Mouse (Mus musculus) neural tube, embryonic 12.5 days (tissue): Measurements from ENCODE around the gene Igfbp6. TPM values are rescaled to one million over a fixed set of nuclear protein-coding genes. Genes with fewer than 3 reads are reported as not detected.

Experiments used
- ATAC-seq: fragments of 200-750 bp; cut with Nextera tagmentation; 2 replicates; pipeline ENCODE4 v1.8.0; 2017; ENCODE audit warnings: low read depth, mild to moderate bottlenecking, moderate TSS enrichment, moderate library complexity; ENCODE audit not compliant: low FRiP score
- H3K27ac ChIP-seq: fragments of 300-500 bp; sonication (generic); 2 replicates; pipeline ENCODE4 v1.5.1; 2016
- H3K27me3 ChIP-seq: fragments of 300-500 bp; sonication (generic); replicated peaks from 2 replicates; pipeline ENCODE4 v1.6.1; 2016; ENCODE audit warnings: mild to moderate bottlenecking
- H3K36me3 ChIP-seq: fragments of 300-500 bp; sonication (generic); 2 replicates; pipeline ENCODE4 v1.6.1; 2016; ENCODE audit warnings: mild to moderate bottlenecking
- H3K4me1 ChIP-seq: fragments of 300-500 bp; sonication (generic); 2 replicates; pipeline ENCODE4 v1.6.1; 2016
- H3K4me2 ChIP-seq: fragments of 300-500 bp; sonication (generic); replicated peaks from 2 replicates; pipeline ENCODE4 v1.6.1; 2016; ENCODE audit warnings: mild to moderate bottlenecking
- H3K4me3 ChIP-seq: fragments of 300-500 bp; sonication (generic); 2 replicates; pipeline ENCODE4 v1.5.1; 2016
- H3K9ac ChIP-seq: fragments of 300-500 bp; sonication (generic); 2 replicates; pipeline ENCODE4 v1.6.1; 2016; ENCODE audit warnings: mild to moderate bottlenecking
- H3K9me3 ChIP-seq: fragments of 300-500 bp; sonication (generic); 2 replicates; pipeline ENCODE4 v1.6.1; 2016; ENCODE audit warnings: mild to moderate bottlenecking
- WGBS: fragments of 180-500 bp; shearing (Covaris S2); methylation state at CpG from one replicate; pipeline ENCODE4 v1.1.7; 2016; 5-methylcytosine and 5-hydroxymethylcytosine counted together
- polyA plus RNA-seq: library from polyadenylated mRNA; unstranded; fragments of >200 nt; fragmentation: Nextera tagmentation; extraction: Ambion mirVana; gene quantifications from 2 replicates; pipeline ENCODE4 v1.2.1, GENCODE M21; 2016

Gene Igfbp6
- polyA plus RNA-seq, 1 experiment from 2014 or later = 0.63 TPM

GRCm38 (mm10) chr15:102112181-102112580 is 32.0 kb upstream of the Igfbp6 start:
- no peak overlapping the region for H3K4me3 ChIP-seq
- H3K36me3 ChIP-seq = peaks cover 21% of the 10 kb centered on the region
- H3K9ac ChIP-seq = no peak overlapping the region
- no peak overlapping the region for H3K27ac ChIP-seq
- ATAC-seq = no peak
- no peak overlapping the region for H3K4me2 ChIP-seq
- H3K4me1 ChIP-seq = peaks cover 7% of the 10 kb centered on the region
- peaks cover 7% of the 10 kb centered on the region for H3K27me3 ChIP-seq
- no peaks in the 10 kb centered on the region for H3K9me3 ChIP-seq
- WGBS = 88% methylated on average over 6 of the region's 6 CpGs

GRCm38 (mm10) chr15:102112827-102113226 is 31.3 kb upstream of the Igfbp6 start:
- Histone ChIP-seq H3K27ac (no peak overlapping the region), H3K36me3 (peaks cover 27% of the 10 kb centered on the region), H3K9me3 (no peaks in the 10 kb centered on the region), H3K4me2 (no peak overlapping the region), H3K9ac (no peak overlapping the region), H3K4me1 (0 out of 2 replicates have a peak, but pooled peaks cover under 1% of the 10 kb centered on the region), H3K4me3 (no peak overlapping the region), H3K27me3 (peaks cover 1% of the 10 kb centered on the region; the same call in 1 of the 2 replicates)
- 79% methylated on average over 8 of the region's 8 CpGs for WGBS
- ATAC-seq = no peak

- Histone ChIP-seq H3K4me1 (no peaks in the 10 kb centered on the region), H3K4me3 (no peak overlapping the region), H3K36me3 (peaks cover 36% of the 10 kb centered on the region), H3K27ac (no peak overlapping the region), H3K9me3 (no peaks in the 10 kb centered on the region), H3K4me2 (no peak overlapping the region), H3K27me3 (no peaks in the 10 kb centered on the region), H3K9ac (no peak overlapping the region)
- 82% methylated on average over 4 of the region's 4 CpGs for WGBS
- ATAC-seq = no peak
Observed at GRCm38 (mm10) chr15:102113674-102114073, 30.5 kb upstream of the Igfbp6 start.

GRCm38 (mm10) chr15:102114651-102115260 is 29.4 kb upstream of the Igfbp6 start:
- H3K36me3 ChIP-seq = peaks cover 45% of the 10 kb centered on the region
- no peak overlapping the region for H3K27ac ChIP-seq
- H3K27me3 ChIP-seq = no peaks in the 10 kb centered on the region
- H3K9ac ChIP-seq = no peak overlapping the region
- no peak overlapping the region for H3K4me3 ChIP-seq
- 87% methylated on average over 7 of the region's 7 CpGs for WGBS
- H3K4me1 ChIP-seq = no peaks in the 10 kb centered on the region
- no peaks in the 10 kb centered on the region for H3K9me3 ChIP-seq
- ATAC-seq = no peak
- H3K4me2 ChIP-seq = no peak overlapping the region

GRCm38 (mm10) chr15:102115731-102116231 is 28.4 kb upstream of the Igfbp6 start:
- Histone ChIP-seq H3K4me2 (no peak overlapping the region), H3K9ac (no peak overlapping the region), H3K27me3 (no peaks in the 10 kb centered on the region), H3K36me3 (peaks cover 50% of the 10 kb centered on the region), H3K4me3 (no peak overlapping the region), H3K4me1 (no peaks in the 10 kb centered on the region), H3K27ac (no peak overlapping the region), H3K9me3 (no peaks in the 10 kb centered on the region)
- 81% methylated on average over 9 of the region's 9 CpGs for WGBS
- ATAC-seq = no peak

- Histone ChIP-seq H3K9ac (no peak overlapping the region), H3K4me2 (no peak overlapping the region), H3K36me3 (peaks cover 59% of the 10 kb centered on the region), H3K9me3 (no peaks in the 10 kb centered on the region), H3K4me1 (no peaks in the 10 kb centered on the region), H3K27ac (no peak overlapping the region), H3K4me3 (no peak overlapping the region), H3K27me3 (no peaks in the 10 kb centered on the region)
- no peak for ATAC-seq
- WGBS = 82% methylated on average over 11 of the region's 11 CpGs
Observed at GRCm38 (mm10) chr15:102116753-102117415, 27.3 kb upstream of the Igfbp6 start.

GRCm38 (mm10) chr15:102117461-102118443 is 26.4 kb upstream of the Igfbp6 start:
- peaks cover 65% of the 10 kb centered on the region for H3K36me3 ChIP-seq
- H3K4me1 ChIP-seq = no peaks in the 10 kb centered on the region
- H3K27me3 ChIP-seq = no peaks in the 10 kb centered on the region
- no peak overlapping the region for H3K4me3 ChIP-seq
- WGBS = 76% methylated on average over 19 of the region's 19 CpGs
- no peak for ATAC-seq
- H3K4me2 ChIP-seq = no peak overlapping the region
- no peak overlapping the region for H3K27ac ChIP-seq
- H3K9ac ChIP-seq = no peak overlapping the region
- no peaks in the 10 kb centered on the region for H3K9me3 ChIP-seq

- no peaks in the 10 kb centered on the region for H3K9me3 ChIP-seq
- WGBS = 88% methylated on average over 4 of the region's 4 CpGs
- no peak overlapping the region for H3K4me3 ChIP-seq
- H3K4me2 ChIP-seq = no peak overlapping the region
- ATAC-seq = no peak
- no peaks in the 10 kb centered on the region for H3K4me1 ChIP-seq
- H3K36me3 ChIP-seq = peaks cover 67% of the 10 kb centered on the region
- H3K27me3 ChIP-seq = no peaks in the 10 kb centered on the region
- no peak overlapping the region for H3K27ac ChIP-seq
- no peak overlapping the region for H3K9ac ChIP-seq
Observed at GRCm38 (mm10) chr15:102118591-102118990, 25.6 kb upstream of the Igfbp6 start.

- no peak overlapping the region for H3K4me2 ChIP-seq
- no peak overlapping the region for H3K9ac ChIP-seq
- H3K9me3 ChIP-seq = no peaks in the 10 kb centered on the region
- no peak overlapping the region for H3K27ac ChIP-seq
- H3K4me1 ChIP-seq = no peaks in the 10 kb centered on the region
- no peak overlapping the region for H3K4me3 ChIP-seq
- H3K27me3 ChIP-seq = no peaks in the 10 kb centered on the region
- H3K36me3 ChIP-seq = peaks cover 69% of the 10 kb centered on the region
- 78% methylated on average over 8 of the region's 8 CpGs for WGBS
- no peak for ATAC-seq
Observed at GRCm38 (mm10) chr15:102119121-102119830, 24.9 kb upstream of the Igfbp6 start.

- Histone ChIP-seq H3K36me3 (peaks cover 74% of the 10 kb centered on the region), H3K4me2 (no peak overlapping the region), H3K9me3 (no peaks in the 10 kb centered on the region), H3K9ac (no peak overlapping the region), H3K4me1 (no peaks in the 10 kb centered on the region), H3K27ac (no peak overlapping the region), H3K4me3 (no peak overlapping the region), H3K27me3 (no peaks in the 10 kb centered on the region)
- WGBS = 82% methylated on average over 2 of the region's 2 CpGs
- ATAC-seq = no peak
Observed at GRCm38 (mm10) chr15:102119831-102120170, 24.4 kb upstream of the Igfbp6 start.

- no peak for ATAC-seq
- peaks cover 76% of the 10 kb centered on the region for H3K36me3 ChIP-seq
Observed at GRCm38 (mm10) chr15:102120530-102120929, 23.6 kb upstream of the Igfbp6 start.

More at GRCm38 (mm10) chr15:102120530-102120929, 23.6 kb upstream of the Igfbp6 start:
- Histone ChIP-seq H3K27ac (no peak overlapping the region), H3K4me2 (no peak overlapping the region), H3K27me3 (no peaks in the 10 kb centered on the region), H3K9ac (no peak overlapping the region), H3K9me3 (no peaks in the 10 kb centered on the region), H3K4me1 (no peaks in the 10 kb centered on the region), H3K4me3 (no peak overlapping the region)
- WGBS = 90% methylated on average over 5 of the region's 5 CpGs
